Mouse (Mus musculus): Measurements from ENCODE around the gene Meis1.

The Meis1 gene

GRCm38 (mm10) chr11:19018489-19019203 is at the start of gene Meis1:
Gene Meis1, minus strand, starts transcription at chr11:19018985.
- DNase-seq (ENCODE audit: low spot score in 2 of 2) = peak; percentile 61 to 87

- no peak for DNase-seq (ENCODE audit: low spot score in 2 of 2)
Observed at GRCm38 (mm10) chr11:19067334-19067733, 48.5 kb upstream of the Meis1 start.

- DNase-seq (ENCODE audit: low spot score in 2 of 2) = no peak
Observed at GRCm38 (mm10) chr11:19049276-19049675, 30.5 kb upstream of the Meis1 start.

- DNase-seq (ENCODE audit: low spot score in 2 of 2) = no peak
Observed at GRCm38 (mm10) chr11:19036595-19037166, 17.9 kb upstream of the Meis1 start.

GRCm38 (mm10) chr11:19026581-19027561 is 8.1 kb upstream of the Meis1 start:
- DNase-seq (ENCODE audit: low spot score in 2 of 2) = peak; percentile 39 to 70

GRCm38 (mm10) chr11:19025976-19026520 is 7.3 kb upstream of the Meis1 start:
- no peak for DNase-seq (ENCODE audit: low spot score in 2 of 2)

GRCm38 (mm10) chr11:19024496-19025265 is 5.9 kb upstream of the Meis1 start:
- peak in 1 of 2 experiments; percentile 34 for DNase-seq (ENCODE audit: low spot score in 2 of 2)

GRCm38 (mm10) chr11:19023356-19023755 is 4.6 kb upstream of the Meis1 start:
- DNase-seq (ENCODE audit: low spot score in 2 of 2) = no peak

- no peak for DNase-seq (ENCODE audit: low spot score in 2 of 2)
Observed at GRCm38 (mm10) chr11:19022576-19022975, 3.8 kb upstream of the Meis1 start.

- DNase-seq (ENCODE audit: low spot score in 2 of 2) = peak; percentile 28 to 50
Observed at GRCm38 (mm10) chr11:19020951-19021710, 2.3 kb upstream of the Meis1 start.

GRCm38 (mm10) chr11:19020371-19020824 is 1.6 kb upstream of the Meis1 start:
- peak; percentile 81 to 90 for DNase-seq (ENCODE audit: low spot score in 2 of 2)

GRCm38 (mm10) chr11:19019204-19020171 is 703 bp upstream of the Meis1 start:
- DNase-seq (ENCODE audit: low spot score in 2 of 2) = peak; percentile 26 to 40

- DNase-seq (ENCODE audit: low spot score in 2 of 2) = no peak
Observed at GRCm38 (mm10) chr11:19017719-19018413, 919 bp downstream of the Meis1 start.

GRCm38 (mm10) chr11:19017262-19017661 is 1.5 kb downstream of the Meis1 start:
- DNase-seq (ENCODE audit: low spot score in 2 of 2) = no peak

- DNase-seq (ENCODE audit: low spot score in 2 of 2) = no peak
Observed at GRCm38 (mm10) chr11:19016481-19017220, 2.1 kb downstream of the Meis1 start.

GRCm38 (mm10) chr11:19015731-19016461 is 2.9 kb downstream of the Meis1 start:
- peak in 1 of 2 experiments; percentile 34 for DNase-seq (ENCODE audit: low spot score in 2 of 2)

GRCm38 (mm10) chr11:19015381-19015730 is 3.4 kb downstream of the Meis1 start:
- no peak for DNase-seq (ENCODE audit: low spot score in 2 of 2)

Measured in cerebellum, postnatal 4 days (tissue).